Mouse (Mus musculus) myocyte (in vitro differentiated cells): ENCODE results near the gene Spsb1. TPM values are rescaled to one million over a fixed set of nuclear protein-coding genes. Genes with fewer than 3 reads are reported as not detected.

ENCODE experiments used
- H3K27me3 ChIP-seq: one replicate; pipeline ENCODE4 v1.6.1; 2011; ENCODE audit not compliant: control insufficient read depth, insufficient read depth, insufficient read length
- H3K36me3 ChIP-seq: one replicate; pipeline ENCODE4 v1.6.1; 2011; ENCODE audit not compliant: control insufficient read depth, insufficient read depth
- H3K4me2 ChIP-seq: one replicate; pipeline ENCODE4 v1.6.1; 2011; ENCODE audit warnings: low read depth, control low read depth
- H3K4me3 ChIP-seq: one replicate; pipeline ENCODE4 v1.5.1; 2011; ENCODE audit warnings: mild to moderate bottlenecking, control low read depth, moderate library complexity
- H3K79me2 ChIP-seq: one replicate; pipeline ENCODE4 v1.6.1; 2011; ENCODE audit not compliant: control insufficient read depth, insufficient read depth
- H3ac ChIP-seq: one replicate; pipeline ENCODE4 v1.6.1; 2011; ENCODE audit not compliant: control insufficient read depth, insufficient read length
- CEBPB ChIP-seq: IDR thresholded peaks from 2 replicates; pipeline ENCODE4 v1.6.1; 2011; ENCODE audit warnings: mild to moderate bottlenecking, moderate library complexity; ENCODE audit not compliant: poor library complexity, insufficient read depth, severe bottlenecking
- E2F4 ChIP-seq: IDR thresholded peaks from one replicate; pipeline ENCODE4 v1.6.1; 2011; ENCODE audit warnings: mild to moderate bottlenecking, control low read depth, moderate library complexity; ENCODE audit not compliant: insufficient read depth
- MAX ChIP-seq: IDR thresholded peaks from one replicate; pipeline ENCODE4 v1.6.1; 2011; ENCODE audit warnings: low read depth, mild to moderate bottlenecking, control low read depth
- MYOD1 ChIP-seq, 3 experiments: IDR thresholded peaks; one replicate each; pipeline ENCODE4 v1.6.1; 2011; ENCODE audit warnings: control low read depth in 2 of 3, low read depth in 2 of 3, mild to moderate bottlenecking in 2 of 3, moderate library complexity in 1 of 3; ENCODE audit not compliant: insufficient read length in 2 of 3, control insufficient read depth in 1 of 3
- MYOG ChIP-seq, 3 experiments: IDR thresholded peaks; one replicate each; pipeline ENCODE4 v1.6.1; 2011; ENCODE audit warnings: control low read depth in 2 of 3, low read depth in 2 of 3, mild to moderate bottlenecking in 2 of 3; ENCODE audit not compliant: insufficient read length in 2 of 3, control insufficient read depth in 1 of 3, insufficient read depth in 1 of 3
- POLR2A ChIP-seq: IDR thresholded peaks from one replicate; pipeline ENCODE4 v1.6.1; 2011; ENCODE audit warnings: low read depth, mild to moderate bottlenecking, control low read depth, moderate library complexity; ENCODE audit not compliant: insufficient read length
- POLR2AphosphoS2 ChIP-seq: IDR thresholded peaks from one replicate; pipeline ENCODE4 v1.6.1; 2011; ENCODE audit warnings: low read depth, control low read depth; ENCODE audit not compliant: insufficient read length
- REST ChIP-seq: IDR thresholded peaks from one replicate; pipeline ENCODE4 v1.6.1; 2011; ENCODE audit warnings: mild to moderate bottlenecking, control low read depth, moderate library complexity; ENCODE audit not compliant: insufficient read depth, insufficient read length
- SRF ChIP-seq: IDR thresholded peaks from one replicate; pipeline ENCODE4 v1.6.1; 2011; ENCODE audit warnings: low read depth; ENCODE audit not compliant: control insufficient read depth, insufficient read length
- TCF12 ChIP-seq: IDR thresholded peaks from one replicate; pipeline ENCODE4 v1.6.1; 2011; ENCODE audit warnings: mild to moderate bottlenecking, control low read depth; ENCODE audit not compliant: poor library complexity, insufficient read depth, severe bottlenecking
- TCF3 ChIP-seq: IDR thresholded peaks from one replicate; pipeline ENCODE4 v1.6.1; 2011; ENCODE audit warnings: low read depth, control low read depth; ENCODE audit not compliant: insufficient read length
- USF1 ChIP-seq: IDR thresholded peaks from one replicate; pipeline ENCODE4 v1.6.1; 2011; ENCODE audit warnings: low read depth, mild to moderate bottlenecking, control low read depth, moderate library complexity
- polyA plus RNA-seq: library from polyadenylated mRNA; unstranded; fragments of >200 nt; fragmentation: generic; extraction: Trizol; gene quantifications from one replicate; pipeline ENCODE4 v1.2.1, GENCODE M21; 2012; ENCODE audit warnings: missing spikeins

Spsb1 gene
- polyA plus RNA-seq, 1 experiment: 22.6 TPM

- H3ac ChIP-seq: no peak overlapping the region
- H3K4me3 ChIP-seq: no peak overlapping the region
- TF ChIP-seq REST (no peak), TCF12 (no peak), CEBPB (no peak), MAX (no peak), MYOD1 (IDR thresholded peaks at IDR 0.05; ENCODE audit: control insufficient read depth in 1 of 3, insufficient read length in 2 of 3, low read depth in 2 of 3) (no peak), USF1 (no peak), SRF (no peak), MYOG (IDR thresholded peaks at IDR 0.05; ENCODE audit: control insufficient read depth in 1 of 3, insufficient read depth in 1 of 3, insufficient read length in 2 of 3, low read depth in 2 of 3) (no peak), E2F4 (no peak), TCF3 (no peak), POLR2A (no peak), POLR2AphosphoS2 (no peak)
- no peaks in the 10 kb centered on the region for H3K36me3 ChIP-seq
- H3K4me2 ChIP-seq: peak overlapping the region; percentile 55
- H3K27me3 ChIP-seq: no peaks in the 10 kb centered on the region
- H3K79me2 ChIP-seq: peaks cover 67% of the 10 kb centered on the region
These were observed 11.8 kb downstream of the Spsb1 start for GRCm38 (mm10) chr4:149942831-149943741.

GRCm38 (mm10) chr4:149941067-149941755 lies 13.6 kb downstream of the Spsb1 start:
- Histone ChIP-seq H3K36me3 (no peaks in the 10 kb centered on the region), H3ac (no peak overlapping the region), H3K4me3 (no peak overlapping the region), H3K27me3 (no peaks in the 10 kb centered on the region), H3K4me2 (no peak overlapping the region), H3K79me2 (peaks cover 55% of the 10 kb centered on the region)
- TF ChIP-seq USF1 (no peak), CEBPB (no peak), MYOD1 (IDR thresholded peaks at IDR 0.05; ENCODE audit: control insufficient read depth in 1 of 3, insufficient read length in 2 of 3, low read depth in 2 of 3) (peak in 1 of 3 experiments; percentile 43), POLR2A (no peak)

- no peak for TF ChIP-seq MYOD1 (IDR thresholded peaks at IDR 0.05; ENCODE audit: control insufficient read depth in 1 of 3, insufficient read length in 2 of 3, low read depth in 2 of 3)
- TF ChIP-seq SRF: no peak
- TF ChIP-seq USF1: no peak
- TF ChIP-seq TCF12: no peak
- TF ChIP-seq REST: no peak
- TF ChIP-seq MYOG (IDR thresholded peaks at IDR 0.05; ENCODE audit: control insufficient read depth in 1 of 3, insufficient read depth in 1 of 3, insufficient read length in 2 of 3, low read depth in 2 of 3): no peak
- TF ChIP-seq MAX: no peak
- no peak for TF ChIP-seq CEBPB
- no peak for TF ChIP-seq POLR2A
- TF ChIP-seq E2F4: no peak
- no peak for TF ChIP-seq POLR2AphosphoS2
- TF ChIP-seq TCF3: no peak
- Histone ChIP-seq H3K36me3 (peaks cover 5% of the 10 kb centered on the region), H3K4me2 (no peak overlapping the region), H3ac (no peak overlapping the region), H3K4me3 (no peak overlapping the region), H3K79me2 (peaks cover 36% of the 10 kb centered on the region), H3K27me3 (no peaks in the 10 kb centered on the region)
These were observed 16.1 kb downstream of the Spsb1 start for GRCm38 (mm10) chr4:149938701-149939100.

DNA sequence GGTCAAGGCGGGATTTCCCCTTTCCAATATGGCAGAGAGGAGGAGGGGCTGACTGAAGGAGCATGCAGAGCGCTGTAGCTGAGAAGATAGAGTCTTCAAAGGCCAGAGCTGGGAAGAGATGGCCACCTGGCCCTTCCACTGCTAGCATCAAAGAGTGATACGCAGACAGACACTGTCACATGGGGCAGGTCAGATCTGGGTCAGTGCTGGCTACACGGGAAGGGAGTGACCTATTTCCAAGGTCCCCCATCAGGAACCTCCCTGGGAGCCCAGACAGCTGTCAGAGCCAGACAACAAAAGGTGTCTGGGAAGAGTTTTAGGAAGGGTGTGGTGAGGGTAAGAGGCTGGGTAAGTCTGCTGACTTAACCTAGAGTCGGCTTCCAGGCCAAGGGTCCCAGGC lies 17.9 kb downstream of the Spsb1 start:
- Histone ChIP-seq H3K4me2 (no peak overlapping the region), H3K4me3 (no peak overlapping the region), H3K79me2 (peaks cover 25% of the 10 kb centered on the region), H3ac (no peak overlapping the region), H3K36me3 (peaks cover 5% of the 10 kb centered on the region), H3K27me3 (no peaks in the 10 kb centered on the region)
- peak in 1 of 3 experiments; percentile 60 for TF ChIP-seq MYOG (IDR thresholded peaks at IDR 0.05; ENCODE audit: control insufficient read depth in 1 of 3, insufficient read depth in 1 of 3, insufficient read length in 2 of 3, low read depth in 2 of 3)
- TF ChIP-seq TCF3: no peak
- TF ChIP-seq CEBPB: no peak
- no peak for TF ChIP-seq POLR2AphosphoS2
- no peak for TF ChIP-seq TCF12
- TF ChIP-seq MYOD1 (IDR thresholded peaks at IDR 0.05; ENCODE audit: control insufficient read depth in 1 of 3, insufficient read length in 2 of 3, low read depth in 2 of 3): peak in 2 of 3 experiments; percentile 46 to 67

DNA sequence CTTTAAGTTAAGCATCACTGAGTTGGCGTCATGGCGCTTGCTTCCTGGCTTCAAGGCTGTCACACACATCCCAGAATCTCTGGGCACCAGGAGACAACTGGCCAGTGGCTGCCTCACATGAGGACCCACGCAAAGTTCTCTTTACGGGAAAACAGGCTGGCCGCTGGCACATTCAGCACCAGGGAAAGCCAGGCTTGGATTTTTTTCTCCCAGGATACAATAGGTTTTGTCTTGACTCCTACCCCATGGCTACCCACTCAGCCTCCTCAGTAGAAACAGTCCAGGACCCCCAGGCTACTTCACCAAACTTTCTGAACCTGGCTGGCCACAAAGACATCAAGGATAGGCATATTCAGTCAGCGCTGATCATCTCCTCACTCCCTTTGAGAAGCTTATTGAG lies 19.4 kb downstream of the Spsb1 start:
- Histone ChIP-seq H3K36me3 (peaks cover 5% of the 10 kb centered on the region), H3K79me2 (peaks cover 19% of the 10 kb centered on the region), H3K4me2 (no peak overlapping the region), H3K4me3 (no peak overlapping the region), H3K27me3 (no peaks in the 10 kb centered on the region), H3ac (no peak overlapping the region)
- TF ChIP-seq USF1: no peak
- no peak for TF ChIP-seq E2F4
- TF ChIP-seq CEBPB: no peak
- no peak for TF ChIP-seq MYOG (IDR thresholded peaks at IDR 0.05; ENCODE audit: control insufficient read depth in 1 of 3, insufficient read depth in 1 of 3, insufficient read length in 2 of 3, low read depth in 2 of 3)
- TF ChIP-seq SRF: no peak
- no peak for TF ChIP-seq MYOD1 (IDR thresholded peaks at IDR 0.05; ENCODE audit: control insufficient read depth in 1 of 3, insufficient read length in 2 of 3, low read depth in 2 of 3)
